ENCODE assay signal across 8 mouse cellular contexts in the genomic region with DNA sequence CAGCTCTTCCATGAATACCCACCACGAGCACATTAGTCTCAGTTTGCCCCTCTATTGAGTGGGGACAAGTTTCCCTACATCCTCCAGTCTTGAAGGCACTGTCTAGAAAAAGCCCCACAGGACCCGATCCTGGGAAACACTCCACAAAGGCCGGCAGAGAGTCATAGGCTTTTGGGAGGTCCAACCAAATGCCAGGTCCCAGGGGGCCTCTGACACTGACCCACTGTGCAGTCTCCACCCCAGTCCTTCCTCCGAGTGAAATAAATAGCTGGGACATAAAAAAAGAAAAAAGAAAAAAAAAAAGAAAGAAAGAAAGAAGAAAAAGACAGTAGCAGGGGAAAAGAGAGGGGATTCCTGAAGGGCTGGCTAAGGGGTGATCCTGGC. TPM values are rescaled to one million over a fixed set of nuclear protein-coding genes. Genes with fewer than 3 reads are reported as not detected.
DNase-seq lines count a peak whose midpoint lies in the region; ATAC-seq and TF ChIP-seq lines count a peak whose summit lies in the region.

No protein-coding gene starts in this region.

- H3K9ac ChIP-seq in forebrain, embryonic 11.5 days (ENCODE audit: low read length) = peak overlapping the region; percentile 75
- H3K9ac ChIP-seq in kidney, postnatal 0 days (ENCODE audit: low read depth, low read length) = peak overlapping the region; percentile 70
- H3K9ac ChIP-seq in neural tube, embryonic 12.5 days = no peak overlapping the region; the same call in 1 of the 2 replicates

- peak overlapping the region; percentile 47 for H3K4me3 ChIP-seq in left cerebral cortex, adult 2 months
- peak overlapping the region; percentile 55 for H3K4me3 ChIP-seq in forebrain, embryonic 11.5 days (ENCODE audit: low read depth, low read length)
- H3K4me3 ChIP-seq in kidney, postnatal 0 days (replicated peaks; ENCODE audit: low read depth, low read length) = peak overlapping the region; percentile 57
- H3K4me3 ChIP-seq in neural tube, embryonic 12.5 days = peak overlapping the region; percentile 56; the same call in 1 of the 2 replicates

- no peak overlapping the region for H3K27ac ChIP-seq in left cerebral cortex, adult 2 months
- no peak overlapping the region for H3K27ac ChIP-seq in forebrain, embryonic 11.5 days (ENCODE audit: low read depth, low read length)
- H3K27ac ChIP-seq in kidney, postnatal 0 days = peak overlapping the region; percentile 77
- H3K27ac ChIP-seq in neural tube, embryonic 12.5 days = no peak overlapping the region

- ATAC-seq in forebrain, embryonic 11.5 days (replicated peaks; ENCODE audit: low FRiP score) = no peak
- ATAC-seq in kidney, postnatal 0 days (replicated peaks; ENCODE audit: low FRiP score, low read depth) = no peak
- ATAC-seq in neural tube, embryonic 12.5 days (ENCODE audit: low FRiP score, low read depth) = no peak

- no peaks in the 10 kb centered on the region for H3K9me3 ChIP-seq in forebrain, embryonic 11.5 days (ENCODE audit: control insufficient read depth, low read length)
- no peaks in the 10 kb centered on the region for H3K9me3 ChIP-seq in kidney, postnatal 0 days (replicated peaks; ENCODE audit: low read length)
- no peaks in the 10 kb centered on the region for H3K9me3 ChIP-seq in neural tube, embryonic 12.5 days

- no peak for DNase-seq in left cerebral cortex, adult 2 months (ENCODE audit: extremely low spot score in 1 of 2, low spot score in 2 of 2)
- DNase-seq in left cerebral cortex, adult 18-20 months (ENCODE audit: low spot score in 2 of 2) = no peak
- DNase-seq in forebrain, embryonic 11.5 days (ENCODE audit: low spot score) = no peak
- DNase-seq in kidney, postnatal 0 days (ENCODE audit: low spot score) = no peak
- no peak for DNase-seq in urinary bladder, postnatal 10 days (ENCODE audit: low spot score)
- no peak for DNase-seq in gastrocnemius, postnatal 36 days
- no peak for DNase-seq in gastrocnemius, postnatal 4 days (ENCODE audit: low spot score in 2 of 2)

- H3K27me3 ChIP-seq in forebrain, embryonic 11.5 days (ENCODE audit: control insufficient read depth, insufficient read depth, low read length) = no peaks in the 10 kb centered on the region; the same call in 1 of the 2 replicates
- H3K27me3 ChIP-seq in kidney, postnatal 0 days (ENCODE audit: insufficient read depth, low read length) = no peaks in the 10 kb centered on the region
- 0 out of 2 replicates have a peak, but pooled peaks cover 4% of the 10 kb centered on the region for H3K27me3 ChIP-seq in neural tube, embryonic 12.5 days (replicated peaks)

- whole genome bisulfite sequencing in forebrain, embryonic 11.5 days = 5% methylated on average over 4 of the region's 4 CpGs
- 24% methylated on average over 4 of the region's 4 CpGs for WGBS in kidney, postnatal 0 days
- 10% methylated on average over 4 of the region's 4 CpGs for WGBS in neural tube, embryonic 12.5 days

- no peak for TF ChIP-seq CTCF in left cerebral cortex, adult 2 months (IDR thresholded peaks at IDR 0.05)
- no peak for TF ChIP-seq CTCF in kidney, postnatal 0 days (IDR thresholded peaks at IDR 0.05; ENCODE audit: low read depth)

- H3K36me3 ChIP-seq in forebrain, embryonic 11.5 days (ENCODE audit: control insufficient read depth, insufficient read depth, low read length) = no peaks in the 10 kb centered on the region
- no peaks in the 10 kb centered on the region for H3K36me3 ChIP-seq in kidney, postnatal 0 days (ENCODE audit: insufficient read depth, low read length)
- no peaks in the 10 kb centered on the region for H3K36me3 ChIP-seq in neural tube, embryonic 12.5 days

- intact Hi-C loops in left cerebral cortex, adult 2 months (cut with DNase I) = no loop called here
- intact Hi-C loops in gastrocnemius, postnatal 36 days (cut with DNase I) = no loop called here

- peaks cover 25% of the 10 kb centered on the region for H3K4me1 ChIP-seq in forebrain, embryonic 11.5 days (replicated peaks; ENCODE audit: control insufficient read depth, insufficient read depth, low read length)
- H3K4me1 ChIP-seq in kidney, postnatal 0 days (replicated peaks; ENCODE audit: insufficient read depth, low read length) = peaks cover 47% of the 10 kb centered on the region
- peaks cover 40% of the 10 kb centered on the region for H3K4me1 ChIP-seq in neural tube, embryonic 12.5 days

- peak overlapping the region; percentile 93 for H3K4me2 ChIP-seq in forebrain, embryonic 11.5 days (ENCODE audit: low read depth, low read length, severe bottlenecking)
- peak overlapping the region; percentile 95 for H3K4me2 ChIP-seq in kidney, postnatal 0 days (ENCODE audit: low read length)
- peak overlapping the region; percentile 91 for H3K4me2 ChIP-seq in neural tube, embryonic 12.5 days (replicated peaks)

RNA-seq across cellular contexts. Expression of gene Emid1, which starts 0.8 kb away (rescaled TPM):
- total RNA-seq in left cerebral cortex, adult 2 months (2021) = 1 to 10 TPM; 6.2 to 8.1 TPM
- total RNA-seq in left cerebral cortex, adult 18-20 months (2021) = 1 to 10 TPM; 3.6 to 5.3 TPM
- 22.2 TPM in 2 replicates for polyA plus RNA-seq in forebrain, embryonic 11.5 days (2014; fragmentation: Nextera tagmentation; extraction: Ambion mirVana)
- polyA plus RNA-seq in kidney, postnatal 0 days (2015; fragmentation: Nextera tagmentation; extraction: Ambion mirVana) = 174 and 180 TPM in 2 replicates
- polyA plus RNA-seq in neural tube, embryonic 12.5 days (2016; fragmentation: Nextera tagmentation; extraction: Ambion mirVana) = 27.6 and 28.7 TPM in 2 replicates
- 10 to 100 TPM; 11.7 to 17.6 TPM for total RNA-seq in gastrocnemius, postnatal 36 days (2021)
- total RNA-seq in gastrocnemius, postnatal 4 days (2021) = 10 to 100 TPM; 17.4 to 20.4 TPM

RNA-seq across cellular contexts. Expression of gene Ewsr1, which starts 52.2 kb away (rescaled TPM):
- total RNA-seq in left cerebral cortex, adult 2 months (2021) = 100 to 1,000 TPM; 309 to 316 TPM
- total RNA-seq in left cerebral cortex, adult 18-20 months (2021) = 100 to 1,000 TPM; 265 to 298 TPM
- 509 and 539 TPM in 2 replicates for polyA plus RNA-seq in forebrain, embryonic 11.5 days (2014; fragmentation: Nextera tagmentation; extraction: Ambion mirVana)
- 477 and 504 TPM in 2 replicates for polyA plus RNA-seq in kidney, postnatal 0 days (2015; fragmentation: Nextera tagmentation; extraction: Ambion mirVana)
- 819 and 832 TPM in 2 replicates for polyA plus RNA-seq in neural tube, embryonic 12.5 days (2016; fragmentation: Nextera tagmentation; extraction: Ambion mirVana)
- total RNA-seq in gastrocnemius, postnatal 36 days (2021) = 10 to 100 TPM; 70.7 to 92.0 TPM
- 100 to 1,000 TPM; 205 to 243 TPM for total RNA-seq in gastrocnemius, postnatal 4 days (2021)

RNA-seq across cellular contexts. Expression of gene Rhbdd3, which starts 52.5 kb away (rescaled TPM):
- 10 to 100 TPM; 23.7 to 28.0 TPM for total RNA-seq in left cerebral cortex, adult 2 months (2021)
- 10 to 100 TPM; 22.9 to 23.3 TPM for total RNA-seq in left cerebral cortex, adult 18-20 months (2021)
- 26.5 and 34.4 TPM in 2 replicates for polyA plus RNA-seq in forebrain, embryonic 11.5 days (2014; fragmentation: Nextera tagmentation; extraction: Ambion mirVana)
- polyA plus RNA-seq in kidney, postnatal 0 days (2015; fragmentation: Nextera tagmentation; extraction: Ambion mirVana) = 26.8 and 28.3 TPM in 2 replicates
- polyA plus RNA-seq in neural tube, embryonic 12.5 days (2016; fragmentation: Nextera tagmentation; extraction: Ambion mirVana) = 26.7 and 26.9 TPM in 2 replicates
- 10 to 100 TPM; 24.4 to 26.0 TPM for total RNA-seq in gastrocnemius, postnatal 36 days (2021)
- 10 to 100 TPM; 25.7 to 25.8 TPM for total RNA-seq in gastrocnemius, postnatal 4 days (2021)
